Mouse (Mus musculus): ENCODE measurements at regions not wholly inside any gene's neighbourhood (a gene's known extent, or its start where the extent isn't known, plus 50 kb on each side); places are given as distances from the start of the nearest gene placed in this dataset.

DNA sequence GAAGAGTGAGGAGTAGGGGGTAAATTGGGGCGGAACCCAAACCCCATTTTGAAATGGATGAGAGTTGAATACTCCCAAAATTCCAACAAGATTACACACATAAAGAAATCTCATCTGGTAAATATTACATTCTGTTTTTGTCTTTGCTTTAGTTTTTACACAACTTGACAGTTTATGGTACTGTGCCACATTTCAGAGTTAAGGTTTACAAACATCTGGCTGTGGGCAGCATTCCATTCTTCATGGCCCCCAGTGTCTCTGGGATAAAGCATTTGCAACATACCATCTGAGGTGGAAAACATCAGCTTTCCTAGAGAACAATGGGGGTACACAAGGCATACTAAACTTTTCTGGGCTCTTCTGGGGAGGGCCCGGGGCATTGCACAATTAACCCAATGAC, 454.1 kb downstream of the Ebf1 start:
- no peak for TF ChIP-seq POLR2A (IDR thresholded peaks at IDR 0.05; ENCODE audit: borderline replicate concordance, extremely low read depth, insufficient read depth, insufficient read length, poor library complexity, severe bottlenecking)
- no peak for TF ChIP-seq CTCF (IDR thresholded peaks at IDR 0.05; ENCODE audit: borderline replicate concordance, extremely low read depth, insufficient read depth, insufficient read length)

All from brain, embryonic 14.5 days (tissue).